18 mouse cellular contexts compared by ENCODE assay signal in genomic region chr9:61283311-61283710, GRCm38 (mm10).
DNase-seq lines count a peak whose midpoint lies in the region; ATAC-seq lines count a peak whose summit lies in the region.
"Had no signal": no experiment of that assay in that cellular context is flagged by ENCODE, and none has a peak within 500 bp of the region (broad histone marks: within the 10 kb centered on the region; RNA-seq: fewer than 3 reads in every experiment).

No protein-coding gene starts in this region.

- no peak overlapping the region for H3K9ac ChIP-seq in embryonic facial prominence, embryonic 14.5 days (ENCODE audit: low read depth, low read length)
- H3K9ac ChIP-seq in embryonic facial prominence, embryonic 15.5 days, result no peak overlapping the region
- H3K9ac ChIP-seq: forebrain, embryonic 12.5 days; forebrain, postnatal 0 days; heart, embryonic 12.5 days; hindbrain, embryonic 12.5 days had no signal

- ATAC-seq in embryonic facial prominence, embryonic 14.5 days (ENCODE audit: low read depth), result no peak
- 0 out of 2 replicates have a peak, but pooled peaks have one; percentile 16 for ATAC-seq in embryonic facial prominence, embryonic 15.5 days (ENCODE audit: insufficient number of reproducible peaks, low FRiP score, low TSS enrichment, low read depth)
- ATAC-seq: forebrain, postnatal 0 days had no signal

- DNase-seq in embryonic facial prominence, embryonic 14.5 days (ENCODE audit: low spot score), result peak; percentile 67
- no peak for DNase-seq in embryonic facial prominence, embryonic 10.5 days (ENCODE audit: low spot score)
- DNase-seq in urinary bladder, postnatal 36 days (ENCODE audit: low spot score in 2 of 2), result peak; percentile 44 to 68
- DNase-seq in urinary bladder, adult 2 months (ENCODE audit: low spot score), result no peak
- no peak for DNase-seq in liver
- DNase-seq: adrenal gland, adult 2 months; adrenal gland, postnatal 25 days; B cell, adult 2 months; cerebellum, adult 8-10 months; forebrain, postnatal 0 days; gastrocnemius, adult 2 months; gastrocnemius, postnatal 25 days; heart, postnatal 36 days; kidney, adult 18-20 months had no signal

- peaks cover 5% of the 10 kb centered on the region; the same call in 1 of the 2 replicates for H3K27me3 ChIP-seq in embryonic facial prominence, embryonic 14.5 days (replicated peaks; ENCODE audit: control insufficient read depth, insufficient read depth, low read length)
- H3K27me3 ChIP-seq in embryonic facial prominence, embryonic 10.5 days (replicated peaks; ENCODE audit: low read depth, poor library complexity, severe bottlenecking), result peaks cover 77% of the 10 kb centered on the region
- peaks cover 41% of the 10 kb centered on the region for H3K27me3 ChIP-seq in embryonic facial prominence, embryonic 15.5 days

- no peak overlapping the region for H3K27ac ChIP-seq in embryonic facial prominence, embryonic 14.5 days (replicated peaks; ENCODE audit: low read depth, low read length)
- H3K27ac ChIP-seq in embryonic facial prominence, embryonic 10.5 days (replicated peaks), result no peak overlapping the region
- no peak overlapping the region for H3K27ac ChIP-seq in embryonic facial prominence, embryonic 15.5 days (replicated peaks)
- H3K27ac ChIP-seq: forebrain, embryonic 12.5 days; gastrocnemius, adult 2 months; hindbrain, embryonic 12.5 days had no signal

- WGBS in embryonic facial prominence, embryonic 14.5 days, result 72% methylated on average over 5 of the region's 5 CpGs
- 74% methylated on average over 5 of the region's 5 CpGs for WGBS in embryonic facial prominence, embryonic 10.5 days
- WGBS in embryonic facial prominence, embryonic 15.5 days, result 63% methylated on average over 5 of the region's 5 CpGs

- 0 out of 2 replicates have a peak, but pooled peaks cover 4% of the 10 kb centered on the region for H3K9me3 ChIP-seq in embryonic facial prominence, embryonic 14.5 days (ENCODE audit: control insufficient read depth, low read length)
- H3K9me3 ChIP-seq in embryonic facial prominence, embryonic 10.5 days, result peaks cover 9% of the 10 kb centered on the region; the same call in 1 of the 2 replicates
- 0 out of 2 replicates have a peak, but pooled peaks cover 5% of the 10 kb centered on the region for H3K9me3 ChIP-seq in embryonic facial prominence, embryonic 15.5 days (replicated peaks)
- H3K9me3 ChIP-seq: heart, embryonic 12.5 days had no signal

- H3K36me3 ChIP-seq in embryonic facial prominence, embryonic 14.5 days (ENCODE audit: control insufficient read depth, insufficient read depth, low read length), result no peaks in the 10 kb centered on the region
- H3K36me3 ChIP-seq in embryonic facial prominence, embryonic 10.5 days (replicated peaks), result no peaks in the 10 kb centered on the region
- H3K36me3 ChIP-seq in embryonic facial prominence, embryonic 15.5 days, result no peaks in the 10 kb centered on the region
- H3K36me3 ChIP-seq: heart, embryonic 12.5 days; hindbrain, embryonic 12.5 days had no signal

- H3K4me3 ChIP-seq in embryonic facial prominence, embryonic 14.5 days (ENCODE audit: low read depth, low read length), result no peak overlapping the region
- no peak overlapping the region for H3K4me3 ChIP-seq in embryonic facial prominence, embryonic 10.5 days
- no peak overlapping the region for H3K4me3 ChIP-seq in embryonic facial prominence, embryonic 15.5 days (replicated peaks)
- H3K4me3 ChIP-seq: forebrain, embryonic 12.5 days; gastrocnemius, adult 2 months; heart, embryonic 12.5 days; hindbrain, embryonic 12.5 days had no signal

- peaks cover 19% of the 10 kb centered on the region; the same call in 1 of the 2 replicates for H3K4me1 ChIP-seq in embryonic facial prominence, embryonic 14.5 days (ENCODE audit: control insufficient read depth, insufficient read depth, low read length)
- peaks cover 55% of the 10 kb centered on the region for H3K4me1 ChIP-seq in embryonic facial prominence, embryonic 10.5 days
- H3K4me1 ChIP-seq in embryonic facial prominence, embryonic 15.5 days, result peaks cover 38% of the 10 kb centered on the region

- H3K4me2 ChIP-seq in embryonic facial prominence, embryonic 14.5 days (ENCODE audit: low read depth, low read length), result no peak overlapping the region
- no peak overlapping the region for H3K4me2 ChIP-seq in embryonic facial prominence, embryonic 15.5 days (replicated peaks)
- H3K4me2 ChIP-seq: forebrain, embryonic 12.5 days; heart, embryonic 12.5 days; hindbrain, embryonic 12.5 days had no signal

Comparison
In these comparisons a context has a peak if more than half of its experiments do, and no peak if none do; other contexts are left out.
1. DNase-seq: peak in embryonic facial prominence, embryonic 14.5 days (single experiment) and urinary bladder, postnatal 36 days (2 of 2); none in embryonic facial prominence, embryonic 10.5 days (single experiment), urinary bladder, adult 2 months (single experiment) and liver (single experiment).